Mouse (Mus musculus): ENCODE measurements at regions not wholly inside any gene's neighbourhood (a gene's known extent, or its start where the extent isn't known, plus 50 kb on each side); places are given as distances from the start of the nearest gene placed in this dataset.

DNA sequence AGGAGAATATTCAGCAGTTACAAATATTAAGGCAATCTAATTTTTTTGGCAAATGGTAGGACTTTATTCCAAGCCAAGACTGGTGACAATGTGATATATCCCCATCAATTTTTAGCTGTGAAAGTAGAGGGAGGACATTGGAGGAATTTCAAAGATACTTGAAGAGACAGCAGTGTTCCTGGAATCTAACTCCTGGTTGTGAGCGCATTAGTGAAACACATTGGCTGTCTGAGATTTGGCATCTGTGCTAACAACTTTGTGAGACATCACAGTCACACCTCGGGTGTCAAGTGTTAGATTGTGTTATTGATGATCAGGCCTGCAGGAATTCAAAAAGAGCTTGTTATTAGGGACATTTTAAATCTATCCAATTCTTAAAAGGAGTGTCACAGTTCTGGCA is 71.3 kb upstream of the Peli1 start:
- intact Hi-C loops (cut with DNase I), result loop anchor here (5.0 kb wide), 1 partner anchor 103 kb away; no protein-coding TSS in a partner anchor
- DNase-seq (ENCODE audit: low spot score in 2 of 2), result peak in 1 of 2 experiments; percentile 33

DNA sequence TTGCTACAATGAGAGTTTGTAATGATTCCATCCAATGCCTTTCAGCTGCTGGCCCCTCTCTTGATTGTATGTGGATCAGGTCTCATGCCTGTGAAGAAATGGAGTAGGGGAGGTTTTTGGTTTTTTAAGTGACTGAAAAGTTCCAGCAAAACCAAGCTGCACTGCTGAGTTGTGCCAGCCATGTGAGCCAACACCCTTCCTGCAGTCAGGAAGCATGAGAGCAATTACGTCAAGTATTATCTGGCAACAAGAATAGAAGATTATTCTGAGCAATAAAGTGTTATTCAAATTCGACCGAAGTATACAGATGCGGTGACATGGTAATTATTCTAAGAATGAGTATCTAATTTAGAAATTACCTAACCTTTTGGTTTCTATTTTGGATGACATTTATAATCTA is 67.0 kb upstream of the Peli1 start:
- DNase-seq (ENCODE audit: low spot score in 2 of 2), result no peak
- intact Hi-C loops (cut with DNase I), result no loop called here

DNA sequence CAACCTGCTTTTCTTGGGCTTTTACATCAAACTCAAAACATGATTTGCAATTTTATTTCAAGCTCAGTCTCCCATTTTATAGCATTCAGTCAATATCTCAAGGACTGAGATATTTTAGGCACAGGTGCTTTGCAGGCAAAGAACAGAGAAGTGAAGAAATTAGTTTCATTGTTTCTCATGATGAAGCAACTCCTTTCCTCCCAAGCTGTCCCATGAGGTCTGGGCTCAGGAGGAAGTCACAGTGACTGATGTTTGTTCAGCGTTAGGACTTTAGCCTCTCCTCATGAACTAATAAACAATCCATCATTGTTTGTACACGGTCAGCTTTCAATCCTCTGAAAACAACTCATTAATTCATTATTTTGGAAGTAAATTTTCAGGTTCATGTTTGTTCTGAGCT is 66.6 kb upstream of the Peli1 start:
- DNase-seq (ENCODE audit: low spot score in 2 of 2), result no peak
- intact Hi-C loops (cut with DNase I), result no loop called here

- intact Hi-C loops (cut with DNase I), result no loop called here
- no peak for DNase-seq (ENCODE audit: low spot score in 2 of 2)
Observed at GRCm38 (mm10) chr11:21027299-21027698, 63.8 kb upstream of the Peli1 start.

DNA sequence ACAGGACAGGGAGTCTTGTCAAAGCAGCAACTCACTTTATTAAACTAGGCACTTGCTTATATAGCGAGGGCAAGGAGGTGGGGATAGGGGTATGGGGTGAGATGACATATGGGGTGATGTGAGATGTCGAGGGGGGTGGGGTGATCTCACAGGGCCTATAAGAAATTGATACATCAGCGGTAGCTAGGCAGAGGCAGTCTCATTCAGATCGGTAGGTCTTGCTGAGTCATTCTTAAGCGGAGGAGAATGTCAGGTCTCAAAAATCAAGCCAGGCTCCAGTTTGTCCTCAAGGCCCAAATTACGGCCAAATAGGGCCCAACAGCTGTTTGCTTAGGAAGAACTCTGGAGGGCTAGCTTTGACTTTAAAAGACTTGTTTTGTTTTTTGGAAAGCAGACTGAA is 60.7 kb upstream of the Peli1 start:
- DNase-seq (ENCODE audit: low spot score in 2 of 2), result no peak
- intact Hi-C loops (cut with DNase I), result no loop called here

- DNase-seq (ENCODE audit: low spot score in 2 of 2), result no peak
- intact Hi-C loops (cut with DNase I), result no loop called here
Observed at GRCm38 (mm10) chr11:21031816-21032215, 59.3 kb upstream of the Peli1 start.

- no peak for DNase-seq (ENCODE audit: low spot score in 2 of 2)
- intact Hi-C loops (cut with DNase I), result no loop called here
Observed at GRCm38 (mm10) chr11:21033234-21033822, 57.8 kb upstream of the Peli1 start.

DNA sequence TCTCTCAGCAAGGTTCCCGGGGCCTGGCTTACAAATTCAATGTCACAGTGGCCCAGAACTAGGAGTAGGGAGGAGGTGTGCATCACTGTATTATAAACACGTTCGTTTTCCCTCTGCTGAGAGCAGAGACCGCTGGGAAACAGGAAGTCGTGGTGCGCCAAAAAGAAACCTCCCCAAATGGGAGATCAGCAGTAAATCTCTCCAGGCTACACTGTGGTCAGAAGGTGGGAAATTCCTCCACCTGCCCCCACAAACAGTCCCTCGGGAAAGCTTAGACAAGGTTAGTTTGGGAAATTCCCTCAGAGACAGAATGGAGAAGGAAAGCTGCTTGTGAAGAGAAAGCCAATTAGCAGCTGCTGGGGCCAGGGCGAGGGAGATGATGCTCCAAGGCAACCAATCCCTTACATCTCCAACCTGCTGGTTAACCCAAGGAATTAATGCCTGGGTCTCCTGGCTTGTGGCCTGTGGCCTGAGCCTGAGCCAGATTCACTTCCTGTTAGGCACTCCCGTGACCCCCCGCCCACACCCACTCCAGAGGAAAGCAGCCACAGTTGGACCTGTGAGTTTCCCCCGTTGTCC is 57.2 kb upstream of the Peli1 start:
- peak in 1 of 2 experiments; percentile 31 for DNase-seq (ENCODE audit: low spot score in 2 of 2)
- intact Hi-C loops (cut with DNase I), result no loop called here

DNA sequence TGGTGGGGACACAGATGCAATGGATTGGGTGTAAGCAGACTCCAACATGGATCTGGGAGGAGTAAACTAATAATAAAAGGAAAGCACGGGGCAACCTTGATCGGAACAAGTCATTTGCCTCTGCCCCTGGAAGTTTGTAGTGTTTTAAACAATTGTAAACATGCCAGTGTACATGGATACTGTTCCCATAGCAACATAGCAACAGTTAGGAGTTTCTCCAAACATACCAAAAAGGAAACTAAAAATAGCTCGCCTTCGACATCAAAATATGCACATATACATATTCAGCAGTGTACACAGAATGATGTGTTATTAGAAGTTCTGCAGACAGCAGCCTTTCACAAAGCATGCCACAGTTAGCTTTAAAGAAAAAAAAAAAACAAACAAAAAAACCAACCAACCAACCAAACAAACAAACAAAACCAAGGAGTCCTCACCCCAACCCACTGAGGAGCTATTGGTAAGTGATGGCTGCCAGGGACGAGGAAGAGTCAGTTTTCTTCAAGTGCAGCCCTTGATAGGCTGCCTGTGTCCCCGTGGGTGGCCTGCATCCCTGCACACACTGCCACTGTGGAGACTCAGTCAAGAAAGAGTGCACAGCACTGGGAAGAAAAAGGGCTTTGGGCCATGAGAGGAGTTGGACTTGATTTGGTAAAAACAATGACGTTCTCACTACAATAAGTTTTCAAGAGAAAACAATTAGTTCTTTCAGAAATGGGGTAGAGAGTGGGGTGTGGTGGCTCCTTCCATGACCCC is 54.8 kb upstream of the Peli1 start:
- DNase-seq (ENCODE audit: low spot score in 2 of 2), result no peak
- intact Hi-C loops (cut with DNase I), result no loop called here

- DNase-seq (ENCODE audit: low spot score in 2 of 2), result no peak
- intact Hi-C loops (cut with DNase I), result no loop called here
Observed at GRCm38 (mm10) chr11:21037267-21037906, 53.7 kb upstream of the Peli1 start.

DNA sequence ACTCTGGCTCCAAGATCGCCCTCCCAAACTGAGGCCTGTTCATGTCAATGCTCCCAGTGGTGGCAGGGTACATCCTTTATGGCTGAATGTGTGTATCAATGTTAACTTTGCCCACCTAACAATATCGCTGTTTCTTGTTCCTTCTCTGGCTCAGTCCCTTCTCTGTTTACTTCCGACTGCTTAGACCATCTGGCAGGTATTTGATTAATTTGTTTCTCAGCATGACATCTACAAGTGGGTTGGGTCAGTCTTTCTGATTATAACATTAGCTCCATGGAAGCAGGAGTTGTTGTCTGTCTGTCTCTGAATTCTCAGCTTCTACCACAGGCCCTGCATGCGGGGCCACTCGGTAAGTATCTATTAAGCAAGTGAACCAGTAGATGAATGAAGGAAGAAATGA is 49.9 kb upstream of the Peli1 start:
- intact Hi-C loops (cut with DNase I), result no loop called here

More for the DNA sequence above, 49.9 kb upstream of the Peli1 start:
- DNase-seq (ENCODE audit: low spot score in 2 of 2), result no peak

Small RNA genes in the stretch of these regions (microRNA-seq; reads per million reads assigned to microRNA genes)
- gene Gm23681, result 0 reads per million in 2 experiments
